Mouse (Mus musculus) G1E-ER4 (cell line): ENCODE data around the gene Arl6ip1. TPM values are rescaled to one million over a fixed set of nuclear protein-coding genes. Genes with fewer than 3 reads are reported as not detected.

Experiments
- GATA1 ChIP-seq: IDR thresholded peaks from one replicate; pipeline ENCODE4 v1.8.0; 2012; ENCODE audit warnings: low read length, inconsistent platforms
- polyA plus RNA-seq: library from polyadenylated mRNA; stranded (reverse); fragments of >175 nt; gene quantifications from 2 replicates; pipeline ENCODE4 v1.2.3, GENCODE M21; 2012

The Arl6ip1 gene
- 19.3 and 30.4 TPM in 2 replicates for polyA plus RNA-seq

DNA sequence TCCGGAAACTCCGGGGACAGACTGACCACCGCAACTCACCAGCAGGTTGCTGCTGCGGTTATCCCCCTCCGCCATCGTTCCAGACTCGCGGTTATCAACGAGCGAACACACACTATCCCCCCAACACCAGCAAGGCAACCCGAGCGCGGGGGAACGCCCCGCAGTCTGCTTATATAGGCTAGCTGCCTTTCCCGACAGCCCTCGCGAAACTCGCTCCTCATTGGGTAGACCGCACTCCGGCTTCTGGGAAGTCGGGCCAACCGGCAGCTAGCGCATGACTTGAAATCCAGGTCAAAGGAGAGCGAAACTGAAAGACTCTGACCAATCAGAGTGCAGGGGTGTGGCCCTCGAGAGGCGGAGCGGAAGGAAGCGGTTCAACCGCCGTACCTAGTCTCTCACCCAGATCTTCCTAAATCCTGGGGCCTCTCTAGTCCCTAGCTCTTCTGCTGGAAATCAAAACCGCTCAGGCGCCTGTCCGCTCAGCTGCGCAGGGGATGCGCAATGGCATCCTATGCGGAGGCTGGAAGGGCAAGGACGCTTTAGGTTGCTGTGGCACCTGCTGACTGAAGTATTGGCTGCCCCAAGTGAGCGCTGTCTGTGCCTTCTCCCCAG is at the start of gene Arl6ip1:
Arl6ip1 (minus strand) TSS at position 233 of the 612 bp plus-strand sequence.
- TF ChIP-seq GATA1 = no peak

GRCm38 (mm10) chr7:118175821-118176355 is 46.4 kb upstream of the Arl6ip1 start:
- no peak for TF ChIP-seq GATA1

DNA sequence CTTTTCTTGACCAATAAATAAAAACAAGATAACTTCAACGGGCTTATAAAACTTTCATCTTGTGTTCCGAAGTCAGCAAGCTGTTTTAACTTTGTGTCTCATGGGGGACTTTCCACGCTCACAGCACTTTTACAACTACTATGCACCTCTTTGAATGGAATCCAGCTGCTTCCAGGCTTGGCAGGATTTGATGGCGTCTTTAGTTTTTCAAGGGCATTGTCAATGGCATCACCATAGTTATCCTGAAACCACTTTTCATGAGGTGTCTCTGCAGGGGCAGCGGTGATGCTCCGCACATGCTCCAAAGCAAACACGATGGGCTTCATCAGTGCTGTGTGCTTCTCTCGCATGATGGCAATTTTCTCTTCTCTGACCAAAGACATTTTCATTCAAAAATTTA is 33.5 kb upstream of the Arl6ip1 start:
- TF ChIP-seq GATA1 = no peak

DNA sequence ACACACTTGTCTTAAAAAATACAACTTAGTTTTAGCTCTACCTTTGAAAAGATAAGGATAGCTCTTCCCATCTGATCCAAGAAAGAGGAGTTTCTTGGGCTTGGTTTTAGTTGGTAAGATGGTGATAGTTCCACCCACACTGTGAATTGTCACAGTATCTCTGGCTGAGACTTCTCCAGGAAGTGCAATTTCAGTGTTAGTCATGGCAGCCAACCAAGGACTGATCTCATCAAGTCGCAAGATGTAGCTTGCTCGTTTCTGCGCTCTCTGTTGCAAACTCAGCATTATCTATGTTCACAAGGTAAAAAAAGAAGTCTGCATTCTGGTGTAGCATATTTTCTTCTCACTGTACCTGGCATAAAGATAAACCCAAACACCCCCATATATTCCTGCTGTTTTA is 30.7 kb upstream of the Arl6ip1 start:
- TF ChIP-seq GATA1 = no peak

- no peak for TF ChIP-seq GATA1
Measured at GRCm38 (mm10) chr7:118156461-118156860, 27.0 kb upstream of the Arl6ip1 start.

- TF ChIP-seq GATA1 = no peak
Measured at GRCm38 (mm10) chr7:118154150-118154549, 24.7 kb upstream of the Arl6ip1 start.

DNA sequence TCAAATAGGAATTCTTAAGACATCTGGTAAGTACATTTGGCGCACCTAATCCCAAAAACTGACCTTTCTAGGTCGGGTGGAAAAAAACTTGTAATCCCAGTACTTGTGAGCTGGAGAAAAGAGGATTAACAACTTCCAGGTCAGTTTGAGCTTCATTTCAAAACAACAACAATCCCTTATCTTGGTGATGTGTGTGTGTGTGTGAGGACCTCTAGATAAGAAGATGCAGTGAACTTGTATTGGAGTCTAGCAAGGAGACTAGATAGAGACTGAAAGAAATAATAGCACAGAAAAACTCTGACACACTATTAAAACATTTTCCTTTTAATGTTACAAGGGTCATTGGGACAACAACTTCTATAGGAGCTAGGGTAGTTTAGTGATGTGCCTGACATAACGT is 14.1 kb upstream of the Arl6ip1 start:
- TF ChIP-seq GATA1 = no peak

GRCm38 (mm10) chr7:118143123-118143522 is 13.7 kb upstream of the Arl6ip1 start:
- no peak for TF ChIP-seq GATA1

- no peak for TF ChIP-seq GATA1
Measured at GRCm38 (mm10) chr7:118141271-118141670, 11.8 kb upstream of the Arl6ip1 start.

GRCm38 (mm10) chr7:118135128-118135527 is 5.7 kb upstream of the Arl6ip1 start:
- no peak for TF ChIP-seq GATA1

GRCm38 (mm10) chr7:118128925-118129429 is 485 bp downstream of the Arl6ip1 start:
- no peak for TF ChIP-seq GATA1

DNA sequence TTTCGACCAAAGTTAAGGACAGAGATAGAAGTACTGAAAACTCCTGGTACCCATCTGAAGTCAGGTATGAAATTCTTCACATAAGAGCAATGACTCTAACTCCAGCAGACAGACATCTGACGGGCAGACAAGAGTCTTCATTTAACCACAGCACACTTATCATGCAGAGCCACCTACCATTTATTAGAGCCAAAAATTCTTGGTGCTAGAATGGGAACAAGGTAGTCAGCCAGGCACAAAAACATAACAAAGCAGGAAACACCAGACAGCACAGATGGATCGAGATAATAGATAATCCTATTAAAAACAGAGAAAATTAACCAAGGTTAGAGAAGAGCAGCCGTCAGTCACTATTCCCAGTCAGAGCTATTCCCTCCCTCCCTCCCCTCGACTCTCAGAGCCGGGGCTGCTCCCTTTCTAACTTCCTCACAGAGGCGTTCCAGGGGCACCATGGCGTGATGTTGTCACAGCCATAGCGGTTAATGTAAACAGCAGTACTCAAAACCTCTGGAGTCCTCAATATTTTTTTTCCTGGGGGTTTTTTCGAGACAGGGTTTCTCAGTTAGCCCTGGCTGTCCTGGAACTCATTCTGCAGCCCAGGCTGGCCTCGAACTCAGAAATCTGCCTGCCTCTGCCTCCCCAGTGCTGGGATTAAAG is 3.1 kb downstream of the Arl6ip1 start:
- no peak for TF ChIP-seq GATA1

GRCm38 (mm10) chr7:118125736-118126135 is 3.7 kb downstream of the Arl6ip1 start:
- TF ChIP-seq GATA1 = no peak

- no peak for TF ChIP-seq GATA1
Measured at GRCm38 (mm10) chr7:118123512-118124411, 5.7 kb downstream of the Arl6ip1 start.

DNA sequence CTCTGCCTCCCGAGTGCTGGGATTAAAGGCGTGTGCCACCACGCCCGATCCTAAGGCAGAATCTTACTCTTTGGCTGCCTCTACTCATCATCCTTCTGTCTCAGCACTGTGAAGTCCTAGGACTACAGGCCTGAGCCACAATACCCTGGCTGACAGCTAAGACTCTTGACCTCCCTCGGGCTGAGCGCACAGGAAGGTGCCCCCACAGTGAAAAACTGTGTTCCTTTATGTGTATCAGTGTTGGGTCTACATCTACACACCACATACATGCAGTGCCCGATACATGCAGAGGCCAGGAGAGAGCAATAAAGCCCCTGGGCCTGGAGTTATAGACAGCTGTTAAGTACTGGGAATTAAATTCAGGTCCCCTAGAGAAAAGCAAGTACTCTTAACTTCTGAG is 7.2 kb downstream of the Arl6ip1 start:
- no peak for TF ChIP-seq GATA1

GRCm38 (mm10) chr7:118120654-118121053 is 8.8 kb downstream of the Arl6ip1 start:
- no peak for TF ChIP-seq GATA1

- no peak for TF ChIP-seq GATA1
Measured at GRCm38 (mm10) chr7:118119946-118120345, 9.5 kb downstream of the Arl6ip1 start.
